Mouse (Mus musculus): ENCODE measurements around the gene Ldoc1.

Gene Ldoc1

DNA sequence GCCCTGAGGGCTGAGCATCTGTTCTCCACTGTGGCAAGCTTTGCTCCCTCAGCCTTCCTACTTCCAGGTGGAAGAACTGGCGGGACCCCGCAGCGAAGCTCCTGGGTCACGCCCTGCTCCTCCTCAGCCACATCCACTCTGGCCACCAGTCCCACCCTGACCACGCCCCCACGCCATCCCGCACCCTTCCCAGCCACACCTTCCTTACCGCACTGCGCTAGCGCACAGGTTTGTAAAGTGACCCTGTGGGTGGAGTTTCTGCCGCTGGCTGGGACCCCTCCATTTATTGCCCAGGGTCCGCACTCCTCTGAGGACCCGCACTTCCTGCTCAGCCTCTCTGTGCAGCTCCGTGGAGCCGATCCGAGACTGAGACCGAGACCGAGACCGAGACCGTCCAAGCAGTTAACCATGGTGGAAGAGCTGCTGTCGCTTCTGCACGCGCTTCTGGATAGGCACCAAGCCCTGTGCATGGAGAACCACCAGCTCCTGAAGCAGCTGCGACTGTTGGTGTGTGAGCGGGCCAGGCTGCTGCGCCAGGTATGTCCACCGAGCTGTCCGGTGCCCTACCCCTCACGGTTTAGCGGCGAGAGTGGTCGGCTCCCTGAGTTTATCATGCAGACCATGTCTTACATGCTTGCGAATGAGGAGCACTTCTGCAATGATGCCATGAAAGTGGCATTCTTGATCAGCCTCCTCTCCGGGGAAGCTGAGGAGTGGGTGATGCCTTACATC lies at the start of gene Ldoc1:
Ldoc1 (plus strand) TSS at position 196 of the 732 bp plus-strand sequence.
- DNase-seq: no peak

- no peak for DNase-seq
These were observed 834 bp downstream of the Ldoc1 start for GRCm38 (mm10) chrX:61710131-61710530.

DNA sequence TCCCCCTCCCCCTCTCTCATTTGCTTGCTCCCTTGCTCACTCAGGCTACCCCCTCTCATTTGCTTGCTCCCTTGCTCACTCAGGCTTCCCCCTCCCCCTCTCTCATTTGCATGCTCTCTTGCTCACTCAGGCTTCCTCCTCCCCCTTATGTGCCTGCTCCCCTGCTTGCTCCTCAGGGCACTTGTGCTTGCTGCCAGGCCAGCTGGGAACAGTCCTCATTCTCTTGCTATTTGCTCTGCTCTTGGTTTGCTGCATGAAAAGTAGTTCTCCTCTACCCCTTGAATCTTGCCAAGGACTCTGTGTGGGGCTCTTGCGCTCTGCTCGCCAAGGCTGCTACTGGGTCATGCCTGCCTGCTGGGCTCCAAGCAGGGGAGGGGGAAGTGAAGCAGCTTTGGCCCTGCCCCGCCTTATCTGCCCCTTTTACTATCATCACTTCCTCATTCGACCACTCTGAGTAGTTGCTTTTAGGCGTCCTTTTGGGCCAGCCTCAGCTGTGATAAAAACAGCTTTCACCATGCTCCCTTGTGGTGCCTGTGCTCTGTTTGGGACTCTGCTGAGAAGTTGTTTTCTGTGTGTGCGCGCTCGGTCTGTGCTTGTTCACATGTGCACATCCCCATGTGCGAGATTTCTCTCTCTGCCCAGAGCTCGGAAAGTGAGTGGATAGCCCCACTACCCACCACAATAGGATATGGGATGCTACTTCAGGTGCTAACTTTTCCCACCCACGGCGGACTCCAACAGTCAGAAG lies 13.2 kb downstream of the Ldoc1 start:
- no peak for DNase-seq

DNA sequence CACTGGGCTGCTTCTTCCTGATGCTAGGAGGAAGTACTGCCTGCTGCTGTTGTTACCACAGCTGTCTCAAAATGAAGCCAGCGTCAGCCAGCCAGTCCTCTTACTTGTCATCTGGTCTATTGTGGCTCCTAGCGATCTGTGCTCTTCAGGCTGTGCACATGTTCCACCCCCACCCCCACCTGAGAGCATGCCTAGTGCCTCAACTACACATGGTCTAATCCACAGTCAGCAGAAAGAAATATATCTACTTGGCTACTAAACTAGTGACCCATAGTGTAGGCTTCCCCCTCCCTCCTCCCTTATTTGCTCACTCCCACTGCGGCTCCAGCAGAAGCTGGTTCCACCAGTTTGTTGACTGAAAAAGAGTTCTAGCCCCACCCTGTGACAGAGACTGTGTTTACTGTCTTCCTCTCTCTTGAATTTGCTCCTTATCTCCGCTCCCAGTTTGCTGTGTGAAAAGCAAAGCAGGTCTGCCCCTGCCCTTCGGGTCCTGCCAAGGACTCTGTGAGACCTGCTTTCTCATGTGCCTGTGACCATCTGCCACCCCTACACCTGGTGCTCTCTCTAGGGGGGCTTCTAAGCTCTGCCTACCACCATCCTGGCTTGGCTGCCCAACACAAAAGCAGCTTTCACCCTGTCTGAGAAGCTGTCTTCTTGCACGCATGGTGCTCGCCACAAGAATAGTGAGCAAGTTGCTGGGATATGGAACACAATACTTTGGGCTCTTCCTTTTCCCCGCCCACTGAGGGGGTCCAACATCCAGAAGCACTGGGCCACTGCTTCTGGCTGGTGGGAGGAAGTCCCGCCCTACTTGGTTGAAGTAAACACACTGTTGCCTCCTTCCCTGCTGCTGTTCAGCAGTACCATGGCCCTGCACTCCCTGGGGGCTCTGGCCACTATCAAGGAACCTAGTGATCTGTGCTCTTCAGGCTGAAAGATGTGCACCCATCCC lies 14.0 kb downstream of the Ldoc1 start:
- no peak for DNase-seq

GRCm38 (mm10) chrX:61727516-61728310 lies 18.4 kb downstream of the Ldoc1 start:
- DNase-seq: no peak
